Mouse (Mus musculus) heart, embryonic 11.5 days (tissue): ENCODE measurements around the gene Ergic1. TPM values are rescaled to one million over a fixed set of nuclear protein-coding genes. Genes with fewer than 3 reads are reported as not detected.

Source experiments
- ATAC-seq: fragments of 200-750 bp; cut with Nextera tagmentation; replicated peaks from 2 replicates; pipeline ENCODE4 v1.8.0; 2017; ENCODE audit warnings: moderate library complexity; ENCODE audit not compliant: insufficient number of reproducible peaks, low FRiP score, low TSS enrichment
- H3K27ac ChIP-seq: fragments of 300-500 bp; sonication (generic); 2 replicates; pipeline ENCODE4 v1.5.1; 2014; ENCODE audit warnings: mild to moderate bottlenecking, low read depth, low read length
- H3K27me3 ChIP-seq: fragments of 300-500 bp; sonication (generic); 2 replicates; pipeline ENCODE4 v1.6.1; 2014; ENCODE audit warnings: mild to moderate bottlenecking, low read length, mixed read lengths; ENCODE audit not compliant: control insufficient read depth, insufficient read depth
- H3K36me3 ChIP-seq: fragments of 300-500 bp; sonication (generic); 2 replicates; pipeline ENCODE4 v1.6.1; 2014; ENCODE audit warnings: mild to moderate bottlenecking, low read length, moderate library complexity, mixed read lengths; ENCODE audit not compliant: control insufficient read depth, insufficient read depth
- H3K4me1 ChIP-seq: fragments of 300-500 bp; sonication (generic); 2 replicates; pipeline ENCODE4 v1.6.1; 2014; ENCODE audit warnings: low read length; ENCODE audit not compliant: control insufficient read depth, insufficient read depth
- H3K4me2 ChIP-seq: fragments of 300-500 bp; sonication (generic); 2 replicates; pipeline ENCODE4 v1.6.1; 2014; ENCODE audit warnings: mild to moderate bottlenecking, moderate library complexity
- H3K4me3 ChIP-seq: fragments of 300-500 bp; sonication (generic); 2 replicates; pipeline ENCODE4 v1.5.1; 2014; ENCODE audit warnings: low read depth, low read length
- H3K9ac ChIP-seq: fragments of 300-500 bp; sonication (generic); 2 replicates; pipeline ENCODE4 v1.6.1; 2014; ENCODE audit warnings: mild to moderate bottlenecking, low read depth, low read length, moderate library complexity
- H3K9me3 ChIP-seq: fragments of 300-500 bp; sonication (generic); replicated peaks from 2 replicates; pipeline ENCODE4 v1.6.1; 2016; ENCODE audit warnings: low read length; ENCODE audit not compliant: control insufficient read depth
- WGBS: fragments of 180-500 bp; shearing (Covaris S2); extraction: QIAGEN DNeasy Blood & Tissue Kit; methylation state at CpG from one replicate; pipeline ENCODE4 v1.1.7; 2014; ENCODE audit not compliant: insufficient replicate concordance; 5-methylcytosine and 5-hydroxymethylcytosine counted together
- polyA plus RNA-seq: library from polyadenylated mRNA; unstranded; fragments of >200 nt; fragmentation: Nextera tagmentation; extraction: Ambion mirVana; gene quantifications from 2 replicates; pipeline ENCODE4 v1.2.1, GENCODE M21; 2014

Gene Ergic1
- polyA plus RNA-seq, 1 experiment from 2014 or later: 147 TPM

DNA sequence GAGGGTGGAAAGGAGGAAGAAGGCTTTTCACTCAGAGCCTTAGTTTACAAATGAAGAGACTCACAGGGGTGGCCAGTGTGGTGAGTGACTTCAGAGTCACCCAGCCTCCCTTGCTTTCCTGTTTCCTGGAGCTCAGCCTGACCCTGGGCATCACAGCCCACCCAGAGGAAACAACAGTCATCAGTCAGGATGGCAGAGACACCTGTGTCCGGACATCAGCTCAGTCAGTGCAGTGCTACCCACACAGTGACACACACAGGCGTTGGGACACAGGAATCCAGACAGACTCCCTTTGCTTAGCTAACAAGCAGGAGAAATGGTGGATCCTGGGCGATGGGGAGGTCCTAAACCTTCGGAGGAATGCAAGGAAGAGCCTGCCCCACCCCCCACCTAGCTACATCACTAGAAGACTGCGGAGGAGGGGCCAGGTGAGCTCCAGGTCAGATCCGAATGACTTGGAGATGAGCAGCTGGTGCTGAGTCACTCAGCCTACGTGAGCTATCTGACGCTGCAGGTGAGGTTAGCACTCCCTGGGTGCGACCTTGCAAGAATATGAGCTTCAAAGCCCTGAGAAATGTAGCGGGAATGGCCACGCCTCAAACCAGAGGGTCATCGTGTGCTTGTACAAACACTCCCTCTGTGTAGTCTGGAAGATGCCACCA is 12.0 kb upstream of the Ergic1 start:
- Histone ChIP-seq H3K4me1 (peaks cover 26% of the 10 kb centered on the region), H3K4me2 (0 out of 2 replicates have a peak overlapping the region, but pooled peaks have one; percentile 8), H3K9ac (peak overlapping the region; percentile 36; the same call in 1 of the 2 replicates), H3K36me3 (no peaks in the 10 kb centered on the region), H3K27ac (no peak overlapping the region), H3K4me3 (no peak overlapping the region), H3K9me3 (no peaks in the 10 kb centered on the region), H3K27me3 (no peaks in the 10 kb centered on the region)
- no peak for ATAC-seq
- WGBS: 13% methylated on average over 12 of the region's 12 CpGs

DNA sequence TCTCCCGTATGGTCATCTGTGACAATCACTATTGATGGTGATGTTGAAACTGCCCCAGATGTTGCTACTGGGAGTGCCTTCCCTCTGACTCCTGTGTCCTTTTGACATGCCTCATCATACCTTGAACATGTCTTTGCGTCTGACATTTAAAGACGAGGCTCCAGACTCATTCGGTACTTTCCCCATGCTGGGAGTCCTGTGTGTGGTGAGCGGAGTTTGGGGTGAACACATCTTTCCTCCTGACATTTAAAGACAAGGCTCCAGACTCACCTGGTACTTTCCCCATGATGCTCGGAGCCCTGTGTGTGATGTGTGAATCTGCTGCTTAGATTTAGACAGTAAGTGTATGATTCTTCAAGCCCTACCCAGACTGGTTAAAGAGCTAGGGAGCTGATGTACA is 10.2 kb upstream of the Ergic1 start:
- ATAC-seq: no peak
- no peak overlapping the region for H3K9ac ChIP-seq
- no peaks in the 10 kb centered on the region for H3K36me3 ChIP-seq
- no peak overlapping the region for H3K4me2 ChIP-seq
- WGBS: 85% methylated on average over 6 of the region's 6 CpGs
- H3K4me3 ChIP-seq: no peak overlapping the region
- peaks cover 22% of the 10 kb centered on the region for H3K4me1 ChIP-seq
- H3K27ac ChIP-seq: no peak overlapping the region
- no peaks in the 10 kb centered on the region for H3K9me3 ChIP-seq
- H3K27me3 ChIP-seq: no peaks in the 10 kb centered on the region

DNA sequence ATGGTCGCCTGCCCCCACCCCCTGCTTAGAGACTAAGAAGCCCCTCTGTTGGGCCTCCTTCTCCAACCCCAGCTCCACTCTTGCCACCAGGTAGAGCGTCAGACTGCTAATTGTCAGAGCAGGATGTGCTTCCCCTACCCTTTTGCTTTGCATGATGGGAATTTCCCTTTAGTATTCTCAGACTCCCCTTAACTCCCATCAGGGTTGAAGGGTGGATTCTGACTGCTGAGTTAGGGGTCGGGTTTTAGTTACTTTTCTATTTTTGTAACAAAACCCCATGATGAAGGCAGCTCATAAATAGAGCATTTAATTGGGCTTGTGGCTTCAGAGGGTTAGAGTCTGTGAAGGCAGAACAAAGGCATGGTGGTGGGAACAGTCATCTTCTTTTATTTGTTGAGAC is 8.3 kb upstream of the Ergic1 start:
- 78% methylated on average over 3 of the region's 3 CpGs for WGBS
- no peak overlapping the region for H3K4me3 ChIP-seq

DNA sequence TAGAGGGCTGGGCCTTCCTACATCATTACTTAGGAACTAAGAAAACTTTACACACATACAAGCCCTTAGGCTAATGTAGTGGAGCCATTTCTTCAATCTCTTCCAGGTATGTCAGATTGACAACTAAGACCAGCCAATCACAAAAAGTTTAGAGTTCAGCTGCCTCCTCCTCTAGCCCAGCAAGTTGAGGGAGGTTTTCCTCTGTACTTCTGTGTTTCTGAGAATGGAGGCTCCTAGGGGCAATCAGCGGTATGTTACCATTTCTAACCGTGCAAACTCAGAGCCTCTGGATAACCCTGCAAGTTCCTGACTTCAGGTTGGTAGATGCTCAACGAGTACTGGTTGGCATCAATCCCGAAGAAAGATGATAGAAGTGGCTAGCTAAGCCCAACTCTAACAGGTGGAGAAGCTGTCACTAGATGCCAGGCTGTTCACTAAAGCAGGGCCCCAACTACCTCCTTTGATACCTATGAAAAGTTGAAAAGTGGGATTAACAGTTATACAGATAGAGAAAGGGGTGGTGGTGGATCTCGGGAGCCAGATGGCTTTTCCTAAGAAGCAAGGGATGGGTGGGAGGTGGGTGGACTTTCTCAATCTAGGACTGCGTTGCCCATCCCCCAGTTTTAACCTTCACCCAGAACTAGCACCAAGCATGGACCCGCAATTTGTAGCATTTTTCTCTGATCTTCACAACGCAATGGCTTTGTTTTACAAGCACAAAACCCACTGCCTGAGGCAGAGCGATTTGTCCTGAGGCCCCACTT is 581 bp upstream of the Ergic1 start:
- Histone ChIP-seq H3K4me2 (peak overlapping the region; percentile 86), H3K9ac (peak overlapping the region; percentile 83), H3K27ac (peak overlapping the region; percentile 82), H3K9me3 (no peaks in the 10 kb centered on the region), H3K4me1 (peaks cover 24% of the 10 kb centered on the region), H3K27me3 (no peaks in the 10 kb centered on the region), H3K4me3 (peak overlapping the region; percentile 79), H3K36me3 (peaks cover 5% of the 10 kb centered on the region; the same call in 1 of the 2 replicates)
- ATAC-seq: no peak
- WGBS: 39% methylated on average over 9 of the region's 9 CpGs

More for the DNA sequence above, 8.3 kb upstream of the Ergic1 start:
- ATAC-seq: no peak
- Histone ChIP-seq H3K4me2 (no peak overlapping the region), H3K4me1 (peaks cover 22% of the 10 kb centered on the region), H3K27me3 (no peaks in the 10 kb centered on the region), H3K9ac (no peak overlapping the region), H3K36me3 (no peaks in the 10 kb centered on the region), H3K9me3 (no peaks in the 10 kb centered on the region), H3K27ac (no peak overlapping the region)

DNA sequence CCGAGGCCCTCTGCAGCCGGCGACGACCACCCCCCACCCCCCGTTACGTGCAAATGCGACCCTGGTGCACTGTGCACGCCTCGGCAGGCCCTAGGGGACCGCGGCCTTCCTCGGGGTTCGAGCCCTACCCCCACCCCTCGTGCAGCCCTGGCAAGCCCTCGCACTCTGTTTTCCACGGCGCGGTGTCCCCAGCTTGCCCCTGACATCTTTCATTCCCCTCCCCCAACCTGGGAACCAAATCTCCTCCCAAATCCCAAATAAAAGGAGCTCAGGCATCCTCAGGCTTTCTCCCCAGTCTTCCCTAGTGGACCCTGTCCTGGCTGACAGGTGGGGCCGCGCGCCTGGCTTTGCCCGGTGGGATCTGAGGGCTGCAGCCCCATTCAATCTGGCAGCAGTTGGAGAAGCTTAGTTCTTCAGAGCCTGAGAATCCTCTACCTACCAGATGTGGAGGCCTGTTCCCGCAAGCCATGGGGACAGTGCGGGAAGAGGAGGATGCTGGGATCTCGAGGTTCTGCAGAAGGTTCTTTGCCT is 427 bp downstream of the Ergic1 start, which contains the start of gene Dusp1:
TSS of gene Dusp1 (minus strand) at position 478 of the 531 bp plus-strand sequence.
- Histone ChIP-seq H3K36me3 (peaks cover 13% of the 10 kb centered on the region; the same call in 1 of the 2 replicates), H3K4me1 (peaks cover 22% of the 10 kb centered on the region), H3K4me3 (peak within 1 kb of the TSS; percentile 79), H3K9ac (peak within 1 kb of the TSS; percentile 83), H3K4me2 (peak within 1 kb of the TSS; percentile 86), H3K27ac (peak within 1 kb of the TSS; percentile 82), H3K27me3 (no peaks in the 10 kb centered on the region), H3K9me3 (no peaks in the 10 kb centered on the region; the same call in 1 of the 2 replicates)
- WGBS: 2% methylated on average over 25 of the region's 25 CpGs
- no peak for ATAC-seq

DNA sequence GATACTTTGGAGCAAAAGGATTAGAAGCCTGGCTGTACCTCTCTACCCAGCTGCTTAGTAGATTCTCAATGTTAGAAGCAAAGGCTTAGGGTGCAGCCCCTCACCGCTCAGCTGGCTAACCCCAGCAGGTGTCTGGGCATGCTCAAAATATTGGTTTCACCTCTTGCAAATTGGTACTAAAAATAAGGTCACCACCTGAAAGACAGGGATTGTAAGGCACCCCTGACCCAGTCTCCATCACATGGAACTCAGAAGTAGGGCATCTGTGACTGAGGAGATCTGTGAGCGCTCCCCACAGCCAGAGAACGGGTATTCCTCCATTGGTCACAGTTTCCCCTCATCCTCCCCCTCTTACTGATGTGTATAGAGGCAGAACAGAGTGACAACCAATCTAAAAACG is 1.0 kb downstream of the Ergic1 start:
- Histone ChIP-seq H3K4me1 (peaks cover 22% of the 10 kb centered on the region), H3K4me2 (peak overlapping the region; percentile 86), H3K9ac (peak overlapping the region; percentile 83), H3K27ac (no peak overlapping the region), H3K9me3 (no peaks in the 10 kb centered on the region; the same call in 1 of the 2 replicates), H3K27me3 (no peaks in the 10 kb centered on the region), H3K36me3 (peaks cover 13% of the 10 kb centered on the region; the same call in 1 of the 2 replicates), H3K4me3 (peak overlapping the region; percentile 79)
- ATAC-seq: no peak
- WGBS: 77% methylated on average over 4 of the region's 4 CpGs

DNA sequence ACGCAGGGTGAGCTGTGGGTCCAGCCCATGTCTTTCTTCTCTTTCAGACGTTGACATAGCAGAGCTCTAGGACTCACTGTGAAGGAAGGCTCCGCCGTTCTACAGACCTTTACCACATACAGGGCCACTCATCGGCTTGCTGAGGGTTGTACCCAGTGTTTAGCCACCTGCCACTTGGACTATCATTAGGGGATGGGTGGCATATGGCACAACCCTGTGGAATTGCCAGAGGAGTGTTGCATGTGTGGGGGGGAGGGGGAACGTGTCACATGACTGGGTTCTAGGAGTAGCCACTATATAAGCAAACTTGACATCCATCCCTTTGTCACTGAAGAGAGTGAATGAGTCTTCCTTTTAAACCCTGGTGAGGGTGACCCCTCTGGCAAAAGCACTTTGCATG is 2.2 kb downstream of the Ergic1 start:
- Histone ChIP-seq H3K36me3 (peaks cover 25% of the 10 kb centered on the region; the same call in 1 of the 2 replicates), H3K9ac (no peak overlapping the region), H3K4me3 (no peak overlapping the region), H3K9me3 (no peaks in the 10 kb centered on the region; the same call in 1 of the 2 replicates), H3K27me3 (no peaks in the 10 kb centered on the region), H3K4me1 (peaks cover 22% of the 10 kb centered on the region), H3K4me2 (peak overlapping the region; percentile 86; the same call in 1 of the 2 replicates), H3K27ac (no peak overlapping the region)
- ATAC-seq: no peak
- WGBS: 86% methylated on average over 6 of the region's 6 CpGs

DNA sequence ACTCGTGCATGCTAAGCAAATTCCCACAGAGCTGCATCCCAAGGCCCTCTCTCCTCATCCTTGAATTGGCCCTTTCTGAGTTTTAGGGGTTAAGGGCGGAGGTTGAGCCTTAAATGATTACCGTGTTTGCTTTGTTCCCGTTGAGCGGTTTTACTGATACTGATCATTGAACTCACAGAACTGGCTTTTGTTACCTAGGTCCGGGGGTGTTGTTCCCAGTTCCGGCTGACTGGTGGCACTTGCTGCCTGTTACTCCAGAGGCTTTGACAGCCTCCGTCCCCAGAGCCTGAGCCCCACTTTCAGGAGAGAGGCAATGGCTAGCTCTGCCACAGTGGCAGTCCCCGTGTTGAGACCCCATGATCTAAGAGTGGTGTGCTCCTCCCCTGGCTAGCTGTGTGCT is 3.1 kb downstream of the Ergic1 start:
- H3K27me3 ChIP-seq: no peaks in the 10 kb centered on the region
- no peak overlapping the region for H3K4me2 ChIP-seq
- H3K9me3 ChIP-seq: no peaks in the 10 kb centered on the region; the same call in 1 of the 2 replicates
- no peak overlapping the region for H3K4me3 ChIP-seq
- peaks cover 22% of the 10 kb centered on the region for H3K4me1 ChIP-seq
- peaks cover 26% of the 10 kb centered on the region; the same call in 1 of the 2 replicates for H3K36me3 ChIP-seq
- H3K9ac ChIP-seq: no peak overlapping the region
- no peak for ATAC-seq
- whole genome bisulfite sequencing: 73% methylated on average over 9 of the region's 9 CpGs
- 0 out of 2 replicates have a peak overlapping the region, but pooled peaks have one; percentile 5 for H3K27ac ChIP-seq
